In the genomic region with DNA sequence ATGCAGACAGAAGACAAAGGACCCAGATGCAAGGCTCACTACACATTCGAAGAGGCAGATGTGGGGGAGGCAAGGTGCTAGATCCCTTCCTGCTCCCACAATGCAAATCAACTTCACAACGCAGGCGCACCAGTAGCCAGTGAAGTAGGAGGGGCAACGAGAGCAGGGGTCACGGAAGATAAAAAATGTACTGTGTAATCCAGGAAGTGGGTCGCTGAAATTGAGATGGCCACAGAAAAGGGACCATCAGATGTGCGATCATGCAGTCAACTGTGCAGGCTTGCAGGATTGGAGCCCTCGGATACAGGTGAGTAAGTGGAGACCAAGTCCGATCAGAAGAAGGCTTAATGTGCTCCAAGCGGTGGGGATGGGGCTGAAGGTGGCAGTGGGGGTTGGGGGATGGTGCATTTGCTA, we compare ENCODE assay signal across 11 mouse cellular contexts. TPM values are rescaled to one million over a fixed set of nuclear protein-coding genes. Genes with fewer than 3 reads are reported as not detected.
A peak's percentile ranks its signal among the peaks of the same experiment; 100 is the strongest.
DNase-seq lines count a peak whose midpoint lies in the region; ATAC-seq lines count a peak whose summit lies in the region.
"Had no signal": no experiment of that assay in that cellular context is flagged by ENCODE, and none has a peak within 500 bp of the region (broad histone marks: within the 10 kb centered on the region; RNA-seq: fewer than 3 reads in every experiment).

No protein-coding gene starts in this region.

- no peaks in the 10 kb centered on the region for H3K79me2 ChIP-seq in macrophage (ENCODE audit: inconsistent target)

- 54% methylated on average over 10 of the region's 10 CpGs for WGBS in heart, embryonic 16.5 days
- 55% methylated on average over 10 of the region's 10 CpGs for WGBS in macrophage (ENCODE audit: missing documents)
- WGBS in hindbrain, embryonic 14.5 days: 62% methylated on average over 10 of the region's 10 CpGs

- ATAC-seq in heart, embryonic 16.5 days (replicated peaks; ENCODE audit: extremely low read depth, insufficient read depth, low FRiP score): no peak
- no peak for ATAC-seq in hindbrain, embryonic 14.5 days (ENCODE audit: low FRiP score)
- ATAC-seq: Patski had no signal

- no peaks in the 10 kb centered on the region for H3K27me3 ChIP-seq in heart, embryonic 16.5 days (ENCODE audit: control insufficient read depth, insufficient read depth, low read length)
- H3K27me3 ChIP-seq in hindbrain, embryonic 14.5 days (ENCODE audit: control insufficient read depth, insufficient read depth, low read length): no peaks in the 10 kb centered on the region
- H3K27me3 ChIP-seq: hindbrain, embryonic 15.5 days; Patski had no signal

- peak overlapping the region; percentile 15; the same call in 1 of the 2 replicates for H3K4me2 ChIP-seq in heart, embryonic 16.5 days (ENCODE audit: low read depth, low read length)
- H3K4me2 ChIP-seq in hindbrain, embryonic 14.5 days (replicated peaks): no peak overlapping the region
- H3K4me2 ChIP-seq: hindbrain, embryonic 15.5 days; lung, embryonic 14.5 days had no signal

- H3K4me3 ChIP-seq in heart, embryonic 16.5 days (ENCODE audit: low read length): peak overlapping the region; percentile 24
- peak overlapping the region; percentile 10; the same call in 1 of the 2 replicates for H3K4me3 ChIP-seq in macrophage (ENCODE audit: inconsistent target)
- H3K4me3 ChIP-seq in hindbrain, embryonic 14.5 days (replicated peaks; ENCODE audit: low read length): no peak overlapping the region
- H3K4me3 ChIP-seq: hindbrain, embryonic 15.5 days had no signal

- H3K9me3 ChIP-seq in heart, embryonic 16.5 days (replicated peaks; ENCODE audit: control insufficient read depth, low read length): no peaks in the 10 kb centered on the region
- no peaks in the 10 kb centered on the region for H3K9me3 ChIP-seq in hindbrain, embryonic 14.5 days (ENCODE audit: control insufficient read depth, low read length)
- H3K9me3 ChIP-seq: hindbrain, embryonic 15.5 days had no signal

- no peaks in the 10 kb centered on the region for H3K36me3 ChIP-seq in heart, embryonic 16.5 days (ENCODE audit: control insufficient read depth, insufficient read depth)
- no peaks in the 10 kb centered on the region for H3K36me3 ChIP-seq in macrophage (ENCODE audit: inconsistent target)
- no peaks in the 10 kb centered on the region for H3K36me3 ChIP-seq in hindbrain, embryonic 14.5 days (replicated peaks; ENCODE audit: control insufficient read depth, insufficient read depth)
- H3K36me3 ChIP-seq: hindbrain, embryonic 15.5 days had no signal

- no peak overlapping the region for H3K27ac ChIP-seq in heart, embryonic 16.5 days (ENCODE audit: low read length)
- H3K27ac ChIP-seq in macrophage: no peak overlapping the region
- no peak overlapping the region for H3K27ac ChIP-seq in hindbrain, embryonic 14.5 days
- H3K27ac ChIP-seq: hindbrain, embryonic 15.5 days had no signal

- peaks cover 9% of the 10 kb centered on the region for H3K4me1 ChIP-seq in heart, embryonic 16.5 days (ENCODE audit: control insufficient read depth, insufficient read depth, low read length)
- no peaks in the 10 kb centered on the region for H3K4me1 ChIP-seq in hindbrain, embryonic 14.5 days (replicated peaks; ENCODE audit: control insufficient read depth, insufficient read depth, low read length)
- H3K4me1 ChIP-seq: hindbrain, embryonic 15.5 days had no signal

- no peak overlapping the region for H3K9ac ChIP-seq in heart, embryonic 16.5 days (ENCODE audit: low read length)
- no peak overlapping the region for H3K9ac ChIP-seq in hindbrain, embryonic 14.5 days
- H3K9ac ChIP-seq: hindbrain, embryonic 15.5 days; lung, embryonic 14.5 days had no signal

- no peak for DNase-seq in heart, postnatal 4 days
- peak; percentile 74 for DNase-seq in MEL-GATA-1-ER (ENCODE audit: extremely low read depth, low read depth)
- DNase-seq in kidney, adult 8-10 months: peak; percentile 13 to 18
- DNase-seq in hindbrain, embryonic 14.5 days (ENCODE audit: low spot score): no peak
- no peak for DNase-seq in frontal cortex, adult 2 months (ENCODE audit: extremely low spot score in 1 of 2, low spot score in 1 of 2)
- DNase-seq in neural tube, embryonic 10.5 days (ENCODE audit: extremely low spot score, low spot score): no peak
- DNase-seq: lung, embryonic 14.5 days had no signal

RNA-seq across cellular contexts. Expression of a gene that starts 27.0 kb away (rescaled TPM):
- 2.1 and 2.6 TPM in 2 replicates for polyA plus RNA-seq in heart, embryonic 16.5 days (2015; fragmentation: Nextera tagmentation; extraction: Ambion mirVana)
- total RNA-seq in heart, postnatal 4 days (2021): 1 to 10 TPM; 1.6 to 1.8 TPM
- not detected for total RNA-seq in macrophage (2018; cell fraction: chromatin; rRNA removed)
- total RNA-seq in macrophage (2018; cell fraction: cytosol; rRNA removed): not detected
- total RNA-seq in macrophage (2018; cell fraction: nucleus; rRNA removed): not detected
- not detected in 3 replicates for polyA plus RNA-seq in macrophage (2018)
- 1.8 and 2.6 TPM in 2 replicates for polyA plus RNA-seq in hindbrain, embryonic 14.5 days (2014; fragmentation: Nextera tagmentation; extraction: Ambion mirVana)
- 1.5 and 1.8 TPM in 2 replicates for polyA plus RNA-seq in frontal cortex, adult 2 months (2012; rRNA removed)
- polyA plus RNA-seq: Patski had no signal

RNA-seq across cellular contexts. Expression of a gene that starts 40.4 kb away (rescaled TPM):
- polyA plus RNA-seq in heart, embryonic 16.5 days (2015; fragmentation: Nextera tagmentation; extraction: Ambion mirVana): 15.8 and 16.0 TPM in 2 replicates
- 10 to 100 TPM; 13.5 to 14.6 TPM for total RNA-seq in heart, postnatal 4 days (2021)
- total RNA-seq in macrophage (2018; cell fraction: chromatin; rRNA removed): 1 to 10 TPM in 14 of 26 experiments, under 1 TPM in 12; 0.45 to 2.4 (median 1.0) TPM
- total RNA-seq in macrophage (2018; cell fraction: cytosol; rRNA removed): 1 to 10 TPM; 3.6 to 7.4 (median 5.5) TPM
- total RNA-seq in macrophage (2018; cell fraction: nucleus; rRNA removed): 1 to 10 TPM in 25 of 26 experiments, under 1 TPM in 1; 0.91 to 4.3 (median 2.4) TPM
- 4.0 to 5.0 TPM (median 4.9 TPM) in 3 replicates for polyA plus RNA-seq in macrophage (2018)
- polyA plus RNA-seq in hindbrain, embryonic 14.5 days (2014; fragmentation: Nextera tagmentation; extraction: Ambion mirVana): 6.4 and 7.9 TPM in 2 replicates
- 64.5 and 73.2 TPM in 2 replicates for polyA plus RNA-seq in frontal cortex, adult 2 months (2012; rRNA removed)

Comparison
In these comparisons a context has a peak if more than half of its experiments do, and no peak if none do; other contexts are left out.
1. DNase-seq: peak in MEL-GATA-1-ER (single experiment) and kidney, adult 8-10 months (2 of 2); none in heart, postnatal 4 days (single experiment), hindbrain, embryonic 14.5 days (single experiment), frontal cortex, adult 2 months (0 of 2) and neural tube, embryonic 10.5 days (single experiment).